Mouse (Mus musculus): ENCODE measurements around the gene Lpar3. TPM values are rescaled to one million over a fixed set of nuclear protein-coding genes. Genes with fewer than 3 reads are reported as not detected.

Gene Lpar3
- polyA plus RNA-seq, 1 experiment from 2014 or later = 1.1 TPM

- Histone ChIP-seq H3K9me3 (replicated peaks) (no peaks in the 10 kb centered on the region), H3K4me2 (replicated peaks) (no peak overlapping the region), H3K9ac (no peak overlapping the region), H3K27ac (no peak overlapping the region), H3K36me3 (no peaks in the 10 kb centered on the region), H3K4me3 (no peak overlapping the region), H3K27me3 (peaks cover 11% of the 10 kb centered on the region), H3K4me1 (peaks cover 12% of the 10 kb centered on the region)
- 41% methylated on average over 8 of the region's 8 CpGs for WGBS
- ATAC-seq (ENCODE audit: low FRiP score) = peak; percentile 17; the same call in 1 of the 2 replicates
Measured at GRCm38 (mm10) chr3:146324949-146325348, 104.2 kb downstream of the Lpar3 start.

- no peaks in the 10 kb centered on the region for H3K9me3 ChIP-seq (replicated peaks)
- WGBS = 44% methylated on average over 14 of the region's 17 CpGs
- H3K4me2 ChIP-seq (replicated peaks) = peak overlapping the region; percentile 57
- H3K4me1 ChIP-seq = peaks cover 12% of the 10 kb centered on the region
- no peak overlapping the region for H3K9ac ChIP-seq
- H3K27me3 ChIP-seq = peaks cover 11% of the 10 kb centered on the region
- peak overlapping the region; percentile 17 for H3K4me3 ChIP-seq
- H3K27ac ChIP-seq = peak overlapping the region; percentile 86
- H3K36me3 ChIP-seq = no peaks in the 10 kb centered on the region
- peak; percentile 59 for ATAC-seq (ENCODE audit: low FRiP score)
Measured at GRCm38 (mm10) chr3:146326743-146327536, 106.2 kb downstream of the Lpar3 start.

DNA sequence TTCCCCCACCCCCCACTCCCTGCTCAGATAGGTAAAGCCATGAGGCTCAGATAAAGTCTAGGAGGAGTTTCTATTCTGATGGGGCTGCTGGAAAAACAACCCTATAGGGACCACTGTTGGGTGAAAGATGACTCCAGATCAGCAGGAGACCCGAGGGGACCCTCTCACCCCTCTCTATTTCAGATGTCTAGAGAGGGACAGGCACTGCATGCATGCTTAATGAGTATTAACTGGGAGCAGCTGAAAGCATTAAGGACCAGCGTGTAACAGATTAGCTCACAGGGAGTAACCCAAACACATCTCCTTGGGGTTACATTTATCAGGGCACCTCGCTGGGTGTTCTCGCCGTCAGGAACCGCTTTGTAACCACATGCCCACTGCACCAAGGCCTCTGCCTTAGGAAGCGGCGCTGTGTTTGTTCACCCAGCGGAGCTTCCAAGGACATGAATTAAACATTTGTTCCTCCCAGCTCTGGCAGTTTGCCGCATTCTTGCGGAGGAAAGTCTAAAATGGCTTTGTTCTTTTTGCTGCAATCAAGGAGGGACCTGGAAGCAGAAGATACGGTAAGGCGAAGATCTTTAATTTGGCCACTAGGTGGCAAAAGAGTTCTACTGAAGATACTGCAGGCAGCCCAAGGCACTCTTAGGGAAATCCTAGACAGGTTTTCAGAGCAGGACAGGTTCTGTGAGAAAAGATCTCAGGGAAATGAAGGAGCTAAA lies 106.9 kb downstream of the Lpar3 start:
- ATAC-seq (ENCODE audit: low FRiP score) = peak; percentile 85
- peaks cover 12% of the 10 kb centered on the region for H3K4me1 ChIP-seq

GRCm38 (mm10) chr3:146328749-146329148 lies 108.0 kb downstream of the Lpar3 start:
- H3K27ac ChIP-seq = no peak overlapping the region
- 17% methylated on average over 13 of the region's 13 CpGs for WGBS

More for the DNA sequence above, 106.9 kb downstream of the Lpar3 start:
- H3K9me3 ChIP-seq (replicated peaks) = no peaks in the 10 kb centered on the region
- H3K4me3 ChIP-seq = peak overlapping the region; percentile 17
- peaks cover 7% of the 10 kb centered on the region for H3K27me3 ChIP-seq
- under 1% methylated on average over 13 of the region's 13 CpGs for WGBS
- H3K4me2 ChIP-seq (replicated peaks) = peak overlapping the region; percentile 57
- H3K27ac ChIP-seq = peak overlapping the region; percentile 86
- H3K36me3 ChIP-seq = no peaks in the 10 kb centered on the region
- peak overlapping the region; percentile 44 for H3K9ac ChIP-seq

GRCm38 (mm10) chr3:146331819-146332218 lies 111.1 kb downstream of the Lpar3 start:
- no peaks in the 10 kb centered on the region for H3K36me3 ChIP-seq
- H3K4me1 ChIP-seq = peaks cover 23% of the 10 kb centered on the region
- no peak overlapping the region for H3K9ac ChIP-seq
- no peak for ATAC-seq (ENCODE audit: low FRiP score)
- H3K4me3 ChIP-seq = no peak overlapping the region
- 87% methylated on average over 11 of the region's 11 CpGs for WGBS
- no peaks in the 10 kb centered on the region; the same call in 1 of the 2 replicates for H3K27me3 ChIP-seq
- no peak overlapping the region for H3K27ac ChIP-seq
- H3K4me2 ChIP-seq (replicated peaks) = no peak overlapping the region
- H3K9me3 ChIP-seq (replicated peaks) = no peaks in the 10 kb centered on the region

More at GRCm38 (mm10) chr3:146328749-146329148, 108.0 kb downstream of the Lpar3 start:
- Histone ChIP-seq H3K9me3 (replicated peaks) (no peaks in the 10 kb centered on the region), H3K4me1 (peaks cover 14% of the 10 kb centered on the region), H3K4me2 (replicated peaks) (peak overlapping the region; percentile 57), H3K27me3 (peaks cover 7% of the 10 kb centered on the region), H3K36me3 (no peaks in the 10 kb centered on the region), H3K9ac (no peak overlapping the region), H3K4me3 (no peak overlapping the region)
- ATAC-seq (ENCODE audit: low FRiP score) = no peak

DNA sequence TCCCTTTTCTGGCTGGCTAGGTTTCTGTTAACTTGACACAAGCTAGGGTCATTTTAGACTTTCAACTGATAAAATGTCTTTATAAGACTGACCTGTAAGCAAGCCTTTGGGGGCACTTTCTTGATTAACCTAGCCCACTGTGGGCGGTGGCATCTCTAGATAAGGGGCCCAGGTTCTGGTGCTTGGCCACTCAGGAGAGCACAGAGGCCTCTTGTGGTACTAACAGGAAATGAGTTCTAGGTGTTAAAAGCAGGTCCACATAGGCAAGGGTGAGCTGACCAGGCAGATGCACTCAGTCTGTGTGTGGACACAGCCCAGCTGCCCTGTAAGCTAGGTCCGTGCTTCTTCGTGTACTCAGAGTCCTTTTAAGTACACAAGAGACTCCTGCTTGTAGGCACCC lies 112.5 kb downstream of the Lpar3 start:
- H3K9ac ChIP-seq = no peak overlapping the region
- H3K9me3 ChIP-seq (replicated peaks) = no peaks in the 10 kb centered on the region
- no peak for ATAC-seq (ENCODE audit: low FRiP score)
- no peak overlapping the region for H3K4me2 ChIP-seq (replicated peaks)
- WGBS = 89% methylated on average over 3 of the region's 3 CpGs
- H3K4me3 ChIP-seq = no peak overlapping the region
- peaks cover 26% of the 10 kb centered on the region for H3K4me1 ChIP-seq
- no peaks in the 10 kb centered on the region; the same call in 1 of the 2 replicates for H3K27me3 ChIP-seq
- no peaks in the 10 kb centered on the region for H3K36me3 ChIP-seq
- no peak overlapping the region for H3K27ac ChIP-seq

DNA sequence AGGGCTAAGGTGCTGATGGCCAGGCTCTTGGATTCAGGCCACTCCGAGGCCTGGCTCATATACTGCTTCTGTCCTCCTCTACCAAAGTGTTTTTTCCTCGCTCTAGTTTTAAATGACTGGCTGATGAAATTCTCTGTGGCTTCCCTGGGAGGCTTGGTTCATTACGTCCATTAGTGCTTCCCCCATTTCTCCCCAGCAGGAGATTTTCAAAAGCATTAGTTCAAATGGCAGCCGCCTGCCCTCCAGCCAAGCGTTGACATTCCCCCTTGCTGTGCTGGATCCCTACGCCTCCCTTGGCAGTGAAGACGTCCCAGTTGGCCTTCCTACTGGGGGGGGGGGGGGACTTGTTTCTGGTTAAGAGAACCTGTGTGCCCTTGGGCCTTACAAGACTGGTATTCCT lies 113.3 kb downstream of the Lpar3 start:
- no peak overlapping the region for H3K4me2 ChIP-seq (replicated peaks)
- no peaks in the 10 kb centered on the region; the same call in 1 of the 2 replicates for H3K27me3 ChIP-seq
- H3K4me3 ChIP-seq = no peak overlapping the region
- 22% methylated on average over 7 of the region's 7 CpGs for WGBS
- H3K9me3 ChIP-seq (replicated peaks) = no peaks in the 10 kb centered on the region
- H3K27ac ChIP-seq = peak overlapping the region; percentile 75; the same call in 1 of the 2 replicates
- H3K36me3 ChIP-seq = no peaks in the 10 kb centered on the region
- peaks cover 26% of the 10 kb centered on the region for H3K4me1 ChIP-seq
- 0 out of 2 replicates have a peak, but pooled peaks have one; percentile 41 for ATAC-seq (ENCODE audit: low FRiP score)
- H3K9ac ChIP-seq = no peak overlapping the region

Other genes with a start within 250 kb of the Lpar3 start
- gene Syde2, start 233.1 kb upstream of the Lpar3 start, polyA plus RNA-seq (2016; fragmentation: Nextera tagmentation; extraction: Ambion mirVana) = 1.4 and 2.0 TPM in 2 replicates
- gene Wdr63, start 112.8 kb upstream of the Lpar3 start, polyA plus RNA-seq (2016; fragmentation: Nextera tagmentation; extraction: Ambion mirVana) = 1.8 TPM in 2 replicates
- 2.3 and 4.4 TPM in 2 replicates for gene Mcoln3, start 103.5 kb upstream of the Lpar3 start, polyA plus RNA-seq (2016; fragmentation: Nextera tagmentation; extraction: Ambion mirVana)
- 0.35 and 1.1 TPM in 2 replicates for gene Mcoln2, start 71.1 kb upstream of the Lpar3 start, polyA plus RNA-seq (2016; fragmentation: Nextera tagmentation; extraction: Ambion mirVana)
- 20.9 and 25.5 TPM in 2 replicates for gene Ssx2ip, start 183.7 kb downstream of the Lpar3 start, polyA plus RNA-seq (2016; fragmentation: Nextera tagmentation; extraction: Ambion mirVana)
- 6.9 and 7.5 TPM in 2 replicates for gene Ctbs, start 228.8 kb downstream of the Lpar3 start, polyA plus RNA-seq (2016; fragmentation: Nextera tagmentation; extraction: Ambion mirVana)

Measured in hindbrain, embryonic 12.5 days (tissue).